Mouse (Mus musculus): ENCODE data around the gene Ppp1r14c.
"Not testable (repeated sequence)": the region's sequence is repeated elsewhere in the genome, so short reads cannot be mapped to it uniquely, and the experiment has no call there.

Gene Ppp1r14c

DNA sequence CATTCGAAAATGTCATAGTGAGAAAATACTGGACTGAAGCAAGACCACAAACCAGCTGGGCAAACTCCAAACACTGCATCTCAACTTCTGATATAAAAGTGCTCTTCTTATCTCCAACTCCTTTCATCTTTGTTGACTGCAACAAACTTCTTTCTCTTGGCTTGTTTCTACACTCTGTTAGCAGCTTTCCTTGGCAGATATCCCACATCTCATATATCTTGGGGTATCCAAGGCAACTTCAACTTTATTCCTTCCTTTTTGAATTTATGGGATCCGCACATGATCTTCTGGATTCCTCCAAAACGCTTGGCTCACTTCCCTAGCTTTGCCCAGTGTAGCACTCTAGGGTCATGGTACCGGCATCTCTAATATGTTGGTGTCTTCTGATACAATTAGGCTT is 102.7 kb downstream of the Ppp1r14c start:
- DNase-seq (ENCODE audit: low read depth), result no peak

DNA sequence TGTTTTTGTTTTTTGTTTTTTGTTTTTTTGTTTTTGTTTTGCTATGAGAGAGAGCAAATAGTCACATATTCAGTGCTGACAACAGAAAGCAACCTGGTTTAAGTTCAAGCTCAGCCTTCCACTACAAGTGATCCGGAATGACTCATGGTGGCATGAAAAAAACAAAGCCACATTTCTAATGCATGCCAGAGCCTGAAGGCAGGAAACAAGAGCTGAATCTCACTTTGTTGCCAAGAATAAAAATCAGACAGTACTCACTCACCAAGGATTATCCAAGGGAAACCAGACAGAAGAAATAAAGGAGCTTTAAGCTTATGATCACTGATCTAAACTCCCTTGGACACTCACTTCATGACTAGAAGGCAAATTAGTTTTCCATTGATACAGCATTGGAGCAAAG is 110.8 kb downstream of the Ppp1r14c start:
- peak; percentile 42 for DNase-seq (ENCODE audit: low read depth)

DNA sequence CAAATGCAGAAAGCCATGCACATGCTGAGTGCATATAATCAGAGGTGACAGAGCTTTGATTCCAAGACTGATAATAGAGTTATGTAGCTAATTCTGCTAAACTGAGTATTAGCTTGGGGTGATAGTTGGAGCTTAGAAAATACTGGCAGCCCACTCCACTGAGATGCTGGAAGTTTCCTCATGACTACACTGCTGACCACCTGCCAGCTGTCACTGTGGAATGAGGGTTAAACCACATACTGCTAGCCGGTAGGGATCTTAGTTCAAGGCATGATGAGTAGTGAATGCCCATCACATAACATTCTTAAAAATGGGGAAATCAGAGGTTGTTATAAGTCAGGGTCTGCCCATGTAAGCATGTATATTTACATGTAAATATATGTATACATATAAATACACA is 113.9 kb downstream of the Ppp1r14c start:
- DNase-seq (ENCODE audit: low read depth), result no peak

DNA sequence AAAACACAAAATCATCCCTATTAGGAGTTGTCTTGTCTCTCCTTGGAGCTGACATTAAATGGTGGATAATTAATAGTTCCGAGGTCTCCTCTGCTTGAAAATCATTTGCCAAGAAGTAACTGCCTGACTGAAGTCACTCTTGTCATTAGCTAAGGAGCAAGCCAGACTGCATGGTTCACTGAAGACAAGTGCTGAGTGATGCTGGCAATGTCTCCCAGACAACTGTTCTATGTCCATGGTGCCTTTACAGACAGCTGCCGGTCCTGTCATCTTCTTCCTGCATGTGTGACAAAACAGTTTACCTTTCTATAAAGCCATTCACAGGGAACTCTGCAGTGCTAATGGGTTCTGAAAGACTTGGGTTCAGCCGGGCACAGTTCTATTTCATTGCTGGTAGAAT is 124.2 kb downstream of the Ppp1r14c start:
- no peak for DNase-seq (ENCODE audit: low read depth)

DNA sequence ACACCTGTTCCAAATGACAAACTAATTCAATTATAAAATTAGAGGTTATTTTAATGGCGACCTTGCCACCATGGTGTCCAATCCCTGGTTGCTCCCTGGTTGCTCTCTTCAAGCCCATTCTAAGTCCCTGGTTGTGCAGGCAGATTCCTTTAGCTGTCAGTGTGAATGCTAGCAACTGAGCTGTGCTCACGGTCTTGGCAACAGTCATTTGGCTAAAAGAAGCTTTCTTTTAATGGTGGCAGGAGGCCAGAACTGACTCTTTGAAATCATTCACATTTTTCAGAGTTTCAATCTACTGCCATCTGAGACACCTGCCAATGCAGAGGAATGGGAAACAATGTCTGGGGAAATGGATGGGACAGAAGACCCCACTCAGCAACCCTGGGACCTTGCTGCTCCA is 130.9 kb downstream of the Ppp1r14c start:
- DNase-seq (ENCODE audit: low read depth), result no peak

DNA sequence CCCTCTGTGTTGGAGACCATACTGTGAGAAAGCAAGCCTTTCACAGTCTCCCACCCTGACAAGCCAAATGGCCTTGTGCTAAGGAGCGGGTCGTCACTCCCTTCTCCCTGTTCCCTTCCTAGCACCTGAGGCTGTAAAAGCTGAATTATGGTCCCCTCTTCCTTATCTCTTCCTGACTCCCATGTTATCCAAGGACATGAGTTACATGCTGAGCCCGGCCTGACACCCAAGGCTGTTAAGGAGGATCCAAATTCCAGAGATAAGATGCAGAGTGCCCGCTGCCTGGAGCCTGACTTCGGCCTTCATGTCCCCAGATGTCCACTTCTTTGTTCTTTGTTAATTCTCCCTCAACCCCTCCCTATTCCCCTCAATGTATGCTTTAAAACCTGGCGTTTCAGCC is 135.0 kb downstream of the Ppp1r14c start:
- DNase-seq (ENCODE audit: low read depth), result not testable (repeated sequence)

DNA sequence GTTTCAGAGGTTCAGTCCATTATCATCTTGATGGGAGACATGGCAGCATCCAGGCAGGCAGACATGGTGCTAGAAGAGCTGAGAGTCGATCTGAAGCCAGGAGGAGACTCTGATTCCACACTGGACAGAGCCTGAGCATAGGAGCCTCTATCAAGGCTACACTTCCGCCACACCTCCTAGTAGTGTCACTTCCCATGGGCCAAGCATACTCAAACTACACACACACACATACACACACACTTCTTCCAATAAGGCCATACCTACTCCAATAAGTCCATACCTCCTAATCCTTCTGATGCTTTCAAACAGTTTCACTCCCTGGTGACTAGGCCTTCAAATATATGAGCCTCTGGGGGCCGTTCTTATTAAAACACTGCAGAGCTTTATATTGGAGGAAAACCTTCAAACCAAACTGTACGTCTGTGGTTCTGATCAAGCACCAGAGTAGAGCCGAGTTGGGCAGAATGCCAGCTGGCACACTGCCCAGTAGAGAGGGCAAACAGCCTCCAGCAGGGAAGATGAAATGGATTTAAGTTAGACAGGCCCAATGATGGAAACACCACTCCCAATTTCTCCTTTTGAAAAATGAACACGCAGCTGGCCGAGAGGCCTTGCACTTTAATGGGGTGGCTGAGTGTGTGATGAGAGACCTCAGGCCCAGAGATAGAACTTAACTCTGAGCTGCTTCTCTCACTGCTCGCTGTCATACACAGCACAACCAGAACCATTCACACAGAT is 141.8 kb downstream of the Ppp1r14c start:
- DNase-seq (ENCODE audit: low read depth), result peak; percentile 52

DNA sequence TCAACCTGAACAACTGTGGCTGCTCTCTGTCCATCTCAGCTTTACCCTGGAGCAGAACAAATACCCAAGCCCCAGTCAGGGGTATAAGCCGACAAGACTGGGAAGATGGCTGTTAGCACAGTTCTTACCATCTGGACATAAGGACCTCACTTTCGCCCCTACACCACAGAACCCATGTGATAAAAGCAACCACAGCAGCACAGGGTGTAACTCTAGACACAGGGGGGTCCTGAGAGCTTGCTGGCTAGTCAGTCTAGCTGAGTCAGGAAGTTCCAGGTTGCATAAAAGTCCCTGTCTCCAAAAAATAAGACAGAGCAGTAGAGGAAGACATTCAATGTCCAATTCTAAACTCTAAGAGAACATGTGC is 142.3 kb downstream of the Ppp1r14c start:
- DNase-seq (ENCODE audit: low read depth), result no peak

DNA sequence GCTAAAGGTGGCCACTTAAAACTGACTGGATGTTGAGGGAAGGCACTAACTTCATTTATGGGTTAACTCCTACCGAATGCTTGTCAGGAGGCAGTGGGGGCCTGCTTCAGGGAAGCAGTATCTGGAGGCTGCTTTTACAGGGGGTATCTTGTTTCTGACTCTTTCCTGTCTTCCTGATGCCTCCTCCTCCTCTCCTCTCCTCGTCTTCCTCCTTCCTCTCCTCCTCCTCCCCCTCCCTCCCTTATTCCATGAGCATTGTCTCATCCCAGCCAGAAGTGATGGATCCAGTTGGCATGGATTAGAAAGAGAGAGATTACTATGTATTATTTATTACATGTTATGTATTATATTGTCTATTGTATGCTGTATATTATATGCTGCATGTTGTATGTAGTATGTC is 142.9 kb downstream of the Ppp1r14c start:
- DNase-seq (ENCODE audit: low read depth), result no peak

DNA sequence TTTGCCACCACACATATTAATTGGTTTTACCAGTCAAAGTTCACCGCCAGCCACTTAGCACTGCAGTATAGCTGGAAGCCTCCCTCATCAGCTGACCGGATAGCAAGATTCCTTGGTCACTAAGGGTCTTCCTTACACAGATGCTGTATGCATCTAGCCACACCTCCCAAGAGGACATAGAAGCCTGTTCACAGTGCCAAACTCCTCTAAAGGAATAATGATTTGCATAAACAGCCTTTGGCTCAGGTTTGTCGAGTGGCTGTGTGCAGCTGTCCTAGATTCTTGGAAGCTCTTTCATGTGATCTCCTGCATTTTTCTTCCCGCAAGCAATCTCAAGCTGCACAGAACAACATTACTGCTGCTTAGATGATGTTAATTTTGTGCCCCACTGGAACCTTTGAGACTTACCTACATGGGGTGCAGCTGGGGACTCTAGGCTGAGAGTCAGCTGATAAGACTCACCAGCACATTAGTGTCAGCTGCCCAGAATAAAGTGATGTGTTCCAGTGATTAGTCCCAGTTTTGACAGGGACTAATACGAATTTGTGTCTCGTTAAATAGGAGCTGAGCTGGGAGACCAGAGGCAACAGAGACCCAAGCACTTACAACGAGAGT is 143.9 kb downstream of the Ppp1r14c start:
- no peak for DNase-seq (ENCODE audit: low read depth)

DNA sequence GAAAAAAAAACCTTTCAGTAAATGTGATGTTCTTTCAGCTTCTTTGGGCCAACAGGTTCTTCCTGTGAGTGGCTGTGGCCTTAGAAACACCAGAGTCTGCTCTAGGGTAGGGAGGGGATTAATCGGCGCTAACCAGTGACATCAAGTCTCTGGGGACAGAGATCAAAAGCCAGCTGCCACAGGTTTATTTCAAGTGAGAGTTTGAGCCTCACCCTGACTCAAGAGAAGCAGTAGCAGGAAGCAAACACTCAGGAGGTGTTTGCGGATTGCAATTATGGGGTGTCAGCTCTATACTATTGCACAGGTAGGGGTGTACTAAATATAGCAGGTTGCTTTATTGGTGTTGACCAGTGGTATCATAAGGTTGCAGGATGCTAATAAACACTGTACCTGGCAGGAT is 144.6 kb downstream of the Ppp1r14c start:
- DNase-seq (ENCODE audit: low read depth), result no peak

DNA sequence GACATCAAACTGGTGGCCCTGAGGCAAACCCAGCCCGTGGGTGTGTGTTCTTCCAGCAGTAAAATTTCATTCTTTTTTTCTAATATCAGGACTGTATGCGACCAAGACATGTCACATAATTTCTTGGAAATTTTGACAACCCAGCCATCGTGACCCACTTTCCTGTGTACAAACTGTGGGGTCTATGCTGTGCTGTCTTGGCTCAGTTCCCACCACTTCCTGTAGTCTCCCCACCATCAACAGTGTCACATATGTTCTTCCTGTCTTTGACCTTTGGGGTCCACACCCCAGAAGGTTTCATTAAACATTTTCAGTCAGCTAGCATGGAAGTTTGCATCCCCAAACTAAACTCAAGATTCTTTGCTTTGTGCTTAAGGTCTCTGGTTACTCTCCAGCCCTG is 145.5 kb downstream of the Ppp1r14c start:
- DNase-seq (ENCODE audit: low read depth), result no peak

DNA sequence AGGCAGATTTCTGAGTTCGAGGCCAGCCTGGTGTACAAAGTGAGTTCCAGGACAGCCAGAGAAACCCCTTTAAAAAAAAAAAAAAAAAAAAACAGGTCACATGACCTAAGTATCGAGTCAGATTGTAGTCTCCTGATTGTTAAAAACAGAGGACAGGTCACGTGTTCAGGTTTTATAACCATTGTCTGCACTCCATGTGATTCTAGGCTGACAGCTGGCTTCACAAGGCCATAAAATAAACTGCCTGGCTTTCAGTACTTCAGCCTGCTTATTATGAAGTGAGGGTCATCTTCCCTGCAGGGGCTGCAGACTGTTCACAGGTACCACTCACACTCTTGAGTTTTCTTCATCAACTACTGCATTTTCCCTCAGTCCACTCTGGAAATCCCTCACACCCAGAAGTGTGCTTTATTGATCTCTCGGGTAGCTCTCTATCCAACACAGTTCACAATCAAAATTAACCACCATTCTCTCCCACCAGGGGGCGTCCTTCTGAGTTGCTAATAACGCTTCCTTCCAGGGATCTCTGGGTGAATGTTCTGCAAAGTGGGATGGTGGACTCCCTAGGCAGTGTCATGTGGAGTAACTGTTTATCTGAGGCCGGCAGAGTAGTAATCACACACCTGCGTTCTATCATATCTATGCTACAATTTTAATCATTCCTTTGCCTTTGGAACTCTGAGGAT is 146.9 kb downstream of the Ppp1r14c start:
- peak; percentile 19 for DNase-seq (ENCODE audit: low read depth)

DNA sequence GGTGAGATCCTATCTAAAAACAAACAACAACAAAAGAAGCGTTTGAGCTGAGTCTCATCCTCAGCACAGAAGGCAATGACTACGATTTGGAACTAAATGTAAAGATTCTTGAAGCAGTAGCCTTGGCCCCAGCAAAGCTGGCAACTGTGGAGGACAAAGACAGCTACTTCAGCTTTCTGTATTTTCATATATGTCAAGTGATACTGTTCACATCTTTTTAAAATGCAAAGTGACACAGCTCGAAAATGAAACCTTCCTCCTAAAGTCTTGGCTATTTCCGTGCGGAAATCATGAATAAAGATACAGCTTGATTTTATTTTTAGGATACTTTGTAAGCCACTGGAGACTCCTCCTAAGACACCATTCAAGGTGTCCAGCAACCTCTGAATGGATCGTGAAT is 148.1 kb downstream of the Ppp1r14c start:
- DNase-seq (ENCODE audit: low read depth), result no peak
